In the genomic region with DNA sequence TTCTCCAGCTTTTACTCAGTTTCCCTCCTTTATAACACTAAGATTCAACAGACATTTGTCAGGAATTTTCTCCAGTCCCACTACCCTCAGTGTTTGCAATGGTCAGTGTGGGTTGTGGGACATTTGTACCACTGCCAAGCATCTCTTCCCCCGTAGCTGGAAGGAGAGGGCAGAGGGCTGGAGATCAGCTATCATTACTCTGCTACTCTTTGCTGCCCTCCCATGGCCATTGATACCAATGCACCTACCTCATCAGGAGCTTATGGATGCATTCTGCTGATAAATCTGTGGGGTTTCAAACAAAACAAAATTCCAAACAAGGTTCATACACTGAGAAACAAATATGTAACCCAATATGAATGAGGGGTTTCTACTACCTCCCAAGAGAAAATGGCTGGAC, we compare ENCODE assay signal across 8 mouse cellular contexts. TPM values are rescaled to one million over a fixed set of nuclear protein-coding genes. Genes with fewer than 3 reads are reported as not detected.
DNase-seq lines count a peak whose midpoint lies in the region; ATAC-seq and TF ChIP-seq lines count a peak whose summit lies in the region.

No protein-coding gene starts in this region.

- no peaks in the 10 kb centered on the region for H3K4me1 ChIP-seq in heart, embryonic 12.5 days (replicated peaks)
- no peaks in the 10 kb centered on the region for H3K4me1 ChIP-seq in ES-E14 (ENCODE audit: control insufficient read depth in 2 of 2, insufficient read depth in 2 of 2, low read length in 2 of 2, poor library complexity in 1 of 2)

- no peaks in the 10 kb centered on the region for H3K36me3 ChIP-seq in heart, embryonic 12.5 days
- H3K36me3 ChIP-seq in ES-E14 (ENCODE audit: control insufficient read depth, insufficient read depth, low read length, poor library complexity, severe bottlenecking), result no peaks in the 10 kb centered on the region

- no peak overlapping the region for H3K4me3 ChIP-seq in heart, embryonic 12.5 days
- no peak overlapping the region for H3K4me3 ChIP-seq in ES-E14 (ENCODE audit: insufficient read depth in 1 of 2, low read depth in 1 of 2, low read length in 2 of 2, poor library complexity in 1 of 2, severe bottlenecking in 1 of 2)

- H3K27me3 ChIP-seq in heart, embryonic 12.5 days (replicated peaks), result no peaks in the 10 kb centered on the region

- H3K27ac ChIP-seq in heart, embryonic 12.5 days (ENCODE audit: poor library complexity, severe bottlenecking), result no peak overlapping the region
- no peak overlapping the region for H3K27ac ChIP-seq in ES-E14 (ENCODE audit: insufficient read depth, low read depth, low read length, poor library complexity, severe bottlenecking)

- in situ Hi-C loops in ES-E14 (cut with MboI; ENCODE audit: low sequenced_read_pairs in 2 of 2, unreplicated experiment in 2 of 2), result loop anchor here in 1 of 2 experiments (10.0 kb wide), 1 partner anchor 311 kb away; no protein-coding TSS in a partner anchor

- no peak for ATAC-seq in heart, embryonic 12.5 days (ENCODE audit: insufficient number of reproducible peaks, low FRiP score)

- no peak overlapping the region for H3K4me2 ChIP-seq in heart, embryonic 12.5 days

- no peaks in the 10 kb centered on the region for H3K9me3 ChIP-seq in heart, embryonic 12.5 days (replicated peaks)
- H3K9me3 ChIP-seq in ES-E14 (ENCODE audit: control insufficient read depth, insufficient read depth, low read depth, low read length), result no peaks in the 10 kb centered on the region

- no peak overlapping the region for H3K9ac ChIP-seq in heart, embryonic 12.5 days
- no peak overlapping the region for H3K9ac ChIP-seq in ES-E14 (ENCODE audit: insufficient read depth, low read depth, low read length, poor library complexity, severe bottlenecking)

- 11% methylated on average over 1 of the region's 1 CpGs for WGBS in heart, embryonic 12.5 days

- peak; percentile 3 to 48 for DNase-seq in heart, adult 18-20 months
- DNase-seq in ES-E14 (ENCODE audit: low read depth, low spot score), result peak; percentile 54
- DNase-seq in cerebellum, postnatal 14 days, result peak; percentile 88
- DNase-seq in gastrocnemius, postnatal 10 days, result peak; percentile 22
- DNase-seq in layer of hippocampus, adult 9-11 months, result peak; percentile 12
- DNase-seq in lung, postnatal 36 days, result peak; percentile 53
- peak; percentile 6 to 9 for DNase-seq in right cerebral cortex, postnatal 36 days (ENCODE audit: low spot score in 2 of 2)

TF ChIP-seq in ES-E14, 5 proteins besides CTCF, POLR2A, EP300 and RAD21:
- TF ChIP-seq ZC3H11A (IDR thresholded peaks at IDR 0.05; ENCODE audit: borderline replicate concordance, low read depth, low read length) (peak; percentile 67), MAFK (IDR thresholded peaks at IDR 0.05; ENCODE audit: insufficient read depth, low read depth, low read length) (no peak)

RNA-seq across cellular contexts. Expression of a gene that starts 40.9 kb away (rescaled TPM):
- total RNA-seq in heart, adult 18-20 months (2021), result 1 to 10 TPM; 2.7 to 3.9 TPM
- 6.5 and 7.2 TPM in 2 replicates for polyA plus RNA-seq in heart, embryonic 12.5 days (2016; fragmentation: Nextera tagmentation; extraction: Ambion mirVana)
- 0.94 and 2.7 TPM in 2 replicates for total RNA-seq in ES-E14 (2012; rRNA removed)
- total RNA-seq in gastrocnemius, postnatal 10 days (2021), result 10 to 100 TPM; 10.5 to 12.7 TPM

Comparison
In these comparisons a context has a peak if more than half of its experiments do, and no peak if none do; other contexts are left out.
1. DNase-seq: peak in every context shown above with its lines; median percentile 88 in cerebellum, postnatal 14 days; 54 in ES-E14; 53 in lung, postnatal 36 days; 26 in heart, adult 18-20 months; 22 in gastrocnemius, postnatal 10 days; 12 in layer of hippocampus, adult 9-11 months; 8 in right cerebral cortex, postnatal 36 days.